Mouse (Mus musculus): ENCODE measurements at regions not wholly inside any gene's neighbourhood (a gene's known extent, or its start where the extent isn't known, plus 50 kb on each side); places are given as distances from the start of the nearest gene placed in this dataset.
A peak's percentile ranks its signal among the peaks of the same experiment; 100 is the strongest.

GRCm38 (mm10) chr5:7428291-7428690 is 83.7 kb upstream of the Zfp804b start:
- Histone ChIP-seq H3K27ac (no peak overlapping the region), H3K9ac (no peak overlapping the region), H3K4me2 (replicated peaks) (no peak overlapping the region), H3K4me3 (no peak overlapping the region), H3K27me3 (no peaks in the 10 kb centered on the region), H3K4me1 (no peaks in the 10 kb centered on the region), H3K9me3 (no peaks in the 10 kb centered on the region), H3K36me3 (no peaks in the 10 kb centered on the region)
- ATAC-seq (ENCODE audit: low FRiP score, low read depth): no peak
- 48% methylated on average over 5 of the region's 5 CpGs for WGBS

DNA sequence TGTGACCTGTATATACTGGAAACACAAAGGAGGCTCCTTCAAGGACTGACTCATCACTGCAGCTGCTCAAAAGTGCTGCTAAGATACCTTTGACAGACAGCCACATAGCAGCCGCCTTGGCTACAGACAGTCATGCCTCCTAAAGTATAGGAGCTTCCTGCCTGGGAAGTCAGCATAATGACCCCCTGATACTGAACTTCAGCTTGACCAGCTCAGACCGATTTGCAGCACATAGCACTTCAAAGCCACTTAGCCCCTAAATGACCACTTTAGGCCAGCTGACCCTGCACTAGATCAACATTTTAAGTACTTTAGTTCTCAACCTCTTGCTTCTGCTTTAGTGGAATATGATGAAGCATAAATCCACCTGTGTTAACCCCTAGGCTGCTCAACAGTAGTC is 91.9 kb upstream of the Zfp804b start:
- WGBS: 67% methylated on average over 2 of the region's 2 CpGs

GRCm38 (mm10) chr5:7448001-7448400 is 103.4 kb upstream of the Zfp804b start:
- Histone ChIP-seq H3K4me3 (no peak overlapping the region), H3K4me1 (no peaks in the 10 kb centered on the region), H3K9ac (no peak overlapping the region), H3K9me3 (no peaks in the 10 kb centered on the region), H3K27me3 (no peaks in the 10 kb centered on the region), H3K4me2 (replicated peaks) (no peak overlapping the region), H3K36me3 (no peaks in the 10 kb centered on the region), H3K27ac (no peak overlapping the region)
- WGBS: 78% methylated on average over 2 of the region's 2 CpGs
- ATAC-seq (ENCODE audit: low FRiP score, low read depth): no peak

More for the DNA sequence above, 91.9 kb upstream of the Zfp804b start:
- no peaks in the 10 kb centered on the region for H3K4me1 ChIP-seq
- no peaks in the 10 kb centered on the region for H3K36me3 ChIP-seq
- H3K4me3 ChIP-seq: no peak overlapping the region
- no peaks in the 10 kb centered on the region for H3K9me3 ChIP-seq
- H3K27me3 ChIP-seq: no peaks in the 10 kb centered on the region
- no peak overlapping the region for H3K4me2 ChIP-seq (replicated peaks)
- H3K27ac ChIP-seq: no peak overlapping the region
- H3K9ac ChIP-seq: no peak overlapping the region
- ATAC-seq (ENCODE audit: low FRiP score, low read depth): no peak

DNA sequence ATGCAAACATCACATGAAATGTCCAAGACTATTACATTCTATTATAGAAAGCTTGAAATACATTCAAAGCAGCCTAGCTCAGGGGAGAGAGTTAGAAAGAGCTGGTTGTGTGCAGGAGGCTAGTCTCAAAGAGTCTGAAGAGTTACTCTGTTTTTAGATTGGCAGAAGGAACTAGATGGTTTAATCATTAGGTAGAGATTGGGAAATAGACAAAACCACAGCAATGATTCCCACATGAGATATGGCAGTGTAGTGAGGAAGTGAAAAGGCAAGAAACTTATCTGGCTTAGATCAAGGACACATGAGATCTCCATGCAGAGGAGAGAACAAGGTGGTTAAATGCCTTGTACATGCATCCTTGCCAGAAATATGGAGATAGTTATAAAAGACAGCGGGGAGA is 110.3 kb upstream of the Zfp804b start:
- Histone ChIP-seq H3K27me3 (no peaks in the 10 kb centered on the region), H3K9ac (no peak overlapping the region), H3K4me1 (no peaks in the 10 kb centered on the region), H3K4me3 (no peak overlapping the region), H3K36me3 (no peaks in the 10 kb centered on the region), H3K27ac (no peak overlapping the region), H3K4me2 (replicated peaks) (no peak overlapping the region), H3K9me3 (no peaks in the 10 kb centered on the region)
- WGBS: 89% methylated on average over 1 of the region's 1 CpGs
- ATAC-seq (ENCODE audit: low FRiP score, low read depth): no peak

DNA sequence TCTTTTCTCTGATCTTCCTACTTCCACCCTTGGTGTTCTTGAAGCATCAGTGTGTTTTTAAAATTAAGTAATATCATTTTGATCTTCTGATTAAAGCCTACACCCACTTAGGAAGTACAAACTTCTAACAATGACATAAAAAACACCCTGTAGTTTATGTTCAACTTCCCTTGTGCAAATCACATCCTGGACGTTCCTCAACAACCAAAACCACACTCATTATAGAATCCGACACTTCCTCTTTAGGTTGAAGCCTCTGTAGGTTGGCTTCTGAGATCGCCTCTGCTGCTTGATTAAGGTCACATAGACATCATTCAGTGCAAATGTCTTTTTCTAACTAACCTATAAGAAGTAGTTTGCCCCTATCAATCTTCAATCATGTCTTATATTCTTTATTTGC is 112.5 kb upstream of the Zfp804b start:
- no peaks in the 10 kb centered on the region for H3K27me3 ChIP-seq
- H3K9me3 ChIP-seq: no peaks in the 10 kb centered on the region
- no peak overlapping the region for H3K4me2 ChIP-seq (replicated peaks)
- no peak overlapping the region for H3K4me3 ChIP-seq
- no peak overlapping the region for H3K9ac ChIP-seq
- 71% methylated on average over 3 of the region's 3 CpGs for WGBS
- H3K36me3 ChIP-seq: no peaks in the 10 kb centered on the region
- no peak for ATAC-seq (ENCODE audit: low FRiP score, low read depth)
- no peak overlapping the region for H3K27ac ChIP-seq
- no peaks in the 10 kb centered on the region for H3K4me1 ChIP-seq

- H3K27ac ChIP-seq: no peak overlapping the region
- no peak for ATAC-seq (ENCODE audit: low FRiP score, low read depth)
- H3K27me3 ChIP-seq: no peaks in the 10 kb centered on the region
- H3K4me1 ChIP-seq: no peaks in the 10 kb centered on the region
- 57% methylated on average over 2 of the region's 2 CpGs for WGBS
- no peaks in the 10 kb centered on the region for H3K36me3 ChIP-seq
- no peak overlapping the region for H3K4me3 ChIP-seq
- H3K9me3 ChIP-seq: no peaks in the 10 kb centered on the region
- no peak overlapping the region for H3K9ac ChIP-seq
- no peak overlapping the region for H3K4me2 ChIP-seq (replicated peaks)
Measured at GRCm38 (mm10) chr5:7489150-7489549, 144.6 kb upstream of the Zfp804b start.

- H3K9me3 ChIP-seq: no peaks in the 10 kb centered on the region
- H3K27me3 ChIP-seq: no peaks in the 10 kb centered on the region
- H3K4me3 ChIP-seq: no peak overlapping the region
- ATAC-seq (ENCODE audit: low FRiP score, low read depth): peak; percentile 59; the same call in 1 of the 2 replicates
- H3K9ac ChIP-seq: no peak overlapping the region
- no peaks in the 10 kb centered on the region for H3K36me3 ChIP-seq
- WGBS: 54% methylated on average over 3 of the region's 3 CpGs
- H3K27ac ChIP-seq: no peak overlapping the region
- no peaks in the 10 kb centered on the region for H3K4me1 ChIP-seq
- no peak overlapping the region for H3K4me2 ChIP-seq (replicated peaks)
Measured at GRCm38 (mm10) chr5:7489602-7490001, 145.0 kb upstream of the Zfp804b start.

DNA sequence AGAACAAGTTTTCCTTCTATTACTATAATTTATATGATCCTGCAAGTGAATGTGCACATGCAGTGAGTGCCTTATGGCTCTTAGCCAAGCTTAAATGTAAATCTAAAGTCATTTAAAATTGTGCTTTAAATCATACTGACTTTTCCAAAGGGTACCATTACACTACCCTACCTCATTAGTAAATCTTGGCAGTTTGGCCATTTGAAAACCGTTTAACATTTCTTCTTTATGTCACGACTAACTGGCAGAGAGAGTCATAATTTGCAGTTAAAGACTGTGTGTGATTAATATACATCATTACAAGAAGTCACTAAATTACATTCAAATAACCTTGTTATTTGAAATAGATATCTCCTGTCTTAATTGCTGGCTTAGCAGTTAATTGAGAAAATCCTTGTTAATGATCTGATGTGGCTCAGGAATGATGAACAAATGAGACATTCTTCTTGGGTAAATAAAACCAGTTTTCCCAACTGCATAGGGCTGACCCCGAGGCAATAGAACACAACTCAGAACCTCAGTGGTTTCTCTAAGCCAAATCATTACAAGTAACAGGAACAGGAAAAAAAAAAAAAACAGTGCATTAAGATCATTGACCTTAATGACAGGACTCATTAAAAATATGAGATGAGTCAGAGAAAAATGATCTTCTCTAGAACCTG is 173.1 kb upstream of the Zfp804b start:
- H3K4me2 ChIP-seq (replicated peaks): no peak overlapping the region
- 26% methylated on average over 3 of the region's 3 CpGs for WGBS

DNA sequence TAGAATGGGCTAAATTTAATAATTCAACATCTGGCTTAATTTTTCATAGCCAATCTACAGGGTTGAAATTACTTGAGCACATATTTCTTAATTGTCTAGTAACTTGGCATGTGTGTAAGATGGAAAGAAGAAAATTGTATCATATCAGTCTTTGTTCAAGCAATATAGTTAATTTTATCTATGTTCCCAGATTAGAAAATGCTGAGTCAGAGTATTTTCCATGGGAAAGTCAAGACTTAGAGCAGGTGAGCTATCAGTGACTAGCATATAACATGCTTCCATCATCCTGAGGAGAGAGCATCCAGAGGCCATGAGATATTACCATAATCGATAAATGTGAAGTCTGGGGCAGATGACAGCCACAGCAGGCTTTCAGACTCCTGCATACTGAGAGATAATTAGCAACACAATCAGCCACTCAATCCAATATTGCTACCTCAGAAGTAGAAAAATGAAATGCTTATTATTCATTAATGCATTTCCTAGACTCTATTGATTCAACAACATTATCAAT is 188.2 kb upstream of the Zfp804b start:
- ATAC-seq (ENCODE audit: low FRiP score, low read depth): no peak
- WGBS: 89% methylated on average over 1 of the region's 1 CpGs
- Histone ChIP-seq H3K4me3 (no peak overlapping the region), H3K9me3 (no peaks in the 10 kb centered on the region), H3K36me3 (no peaks in the 10 kb centered on the region), H3K4me2 (replicated peaks) (no peak overlapping the region), H3K27me3 (no peaks in the 10 kb centered on the region), H3K9ac (no peak overlapping the region), H3K27ac (no peak overlapping the region), H3K4me1 (no peaks in the 10 kb centered on the region)

More for the DNA sequence above, 173.1 kb upstream of the Zfp804b start:
- ATAC-seq (ENCODE audit: low FRiP score, low read depth): 0 out of 2 replicates have a peak, but pooled peaks have one; percentile 15
- Histone ChIP-seq H3K36me3 (no peaks in the 10 kb centered on the region), H3K9ac (no peak overlapping the region), H3K27ac (no peak overlapping the region), H3K4me1 (no peaks in the 10 kb centered on the region), H3K4me3 (no peak overlapping the region), H3K27me3 (no peaks in the 10 kb centered on the region), H3K9me3 (no peaks in the 10 kb centered on the region)

DNA sequence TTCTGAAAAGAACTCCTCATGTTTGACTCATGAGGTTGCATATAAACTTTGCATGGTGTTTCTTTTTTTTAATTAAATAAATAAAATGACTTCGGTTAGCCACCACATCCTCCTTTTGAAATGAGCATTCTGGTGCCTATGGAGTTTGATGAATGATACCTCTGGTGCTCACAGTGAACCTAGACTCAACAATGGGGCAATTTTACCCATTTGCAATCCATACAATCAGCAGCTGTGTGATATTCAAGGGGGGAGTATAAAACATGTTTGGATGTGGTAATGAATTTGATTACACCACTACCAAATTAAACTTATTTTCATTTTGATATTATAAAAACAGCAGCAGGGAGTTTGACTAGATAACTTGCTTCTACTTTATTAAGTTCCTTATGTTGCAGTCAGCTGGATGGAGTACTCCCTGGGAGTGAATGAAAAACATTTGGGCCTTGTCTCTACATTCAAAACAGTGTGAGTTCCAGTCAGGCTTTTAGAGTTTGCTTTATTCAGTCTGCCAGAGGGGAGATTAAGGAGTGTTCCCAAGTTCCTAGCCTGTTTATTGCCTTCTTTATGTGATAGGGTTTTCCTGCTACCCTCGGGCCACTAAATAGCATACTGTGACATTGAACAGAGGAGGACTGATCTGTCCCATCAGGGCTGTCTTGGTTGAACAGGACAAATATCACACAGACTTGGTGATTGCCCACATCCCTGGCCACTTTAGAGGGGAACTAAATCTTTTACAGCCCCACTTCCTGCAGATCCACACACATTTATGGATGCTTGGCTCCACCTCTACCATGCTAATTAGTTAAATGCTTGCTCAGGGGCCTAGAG is 195.5 kb upstream of the Zfp804b start:
- no peak overlapping the region for H3K9ac ChIP-seq
- H3K27me3 ChIP-seq: no peaks in the 10 kb centered on the region
- WGBS: 33% methylated on average over 2 of the region's 2 CpGs
- ATAC-seq (ENCODE audit: low FRiP score, low read depth): peak; percentile 83
- H3K36me3 ChIP-seq: no peaks in the 10 kb centered on the region
- no peak overlapping the region for H3K27ac ChIP-seq
- no peak overlapping the region for H3K4me2 ChIP-seq (replicated peaks)
- no peaks in the 10 kb centered on the region for H3K9me3 ChIP-seq
- no peak overlapping the region for H3K4me3 ChIP-seq
- H3K4me1 ChIP-seq: peaks cover 9% of the 10 kb centered on the region; the same call in 1 of the 2 replicates

GRCm38 (mm10) chr5:7540646-7541038 is 196.1 kb upstream of the Zfp804b start:
- no peak overlapping the region for H3K4me2 ChIP-seq (replicated peaks)
- no peaks in the 10 kb centered on the region for H3K27me3 ChIP-seq
- H3K4me1 ChIP-seq: peaks cover 9% of the 10 kb centered on the region; the same call in 1 of the 2 replicates
- 25% methylated on average over 4 of the region's 4 CpGs for WGBS
- H3K9me3 ChIP-seq: no peaks in the 10 kb centered on the region
- no peaks in the 10 kb centered on the region for H3K36me3 ChIP-seq
- no peak overlapping the region for H3K4me3 ChIP-seq
- no peak overlapping the region for H3K9ac ChIP-seq
- ATAC-seq (ENCODE audit: low FRiP score, low read depth): peak; percentile 61; the same call in 1 of the 2 replicates
- no peak overlapping the region for H3K27ac ChIP-seq

DNA sequence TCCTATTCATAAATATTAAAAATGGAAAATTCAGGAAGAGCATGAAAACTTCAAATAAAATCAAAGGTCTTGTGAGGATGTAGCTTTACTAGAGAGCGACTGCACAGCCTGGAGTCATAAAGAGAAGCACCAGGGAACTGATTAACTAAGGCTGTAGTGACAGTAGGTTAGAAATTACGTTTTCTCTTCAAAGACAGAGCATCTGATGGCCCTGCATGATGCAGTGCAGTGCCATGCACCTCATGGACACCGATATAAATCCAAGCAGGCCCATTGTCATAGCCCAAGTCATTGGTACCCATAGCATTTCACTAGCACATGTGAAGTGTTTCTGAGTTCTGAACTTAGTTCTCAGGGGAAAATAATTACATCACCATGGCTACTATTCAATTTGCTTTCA is 199.3 kb upstream of the Zfp804b start:
- Histone ChIP-seq H3K4me2 (replicated peaks) (no peak overlapping the region), H3K9ac (no peak overlapping the region), H3K4me3 (no peak overlapping the region), H3K4me1 (peaks cover 9% of the 10 kb centered on the region; the same call in 1 of the 2 replicates), H3K27ac (no peak overlapping the region), H3K27me3 (no peaks in the 10 kb centered on the region), H3K36me3 (no peaks in the 10 kb centered on the region), H3K9me3 (no peaks in the 10 kb centered on the region)
- ATAC-seq (ENCODE audit: low FRiP score, low read depth): no peak
- 58% methylated on average over 3 of the region's 3 CpGs for WGBS

Measured in limb, embryonic 13.5 days (tissue).